Mouse (Mus musculus) embryonic fibroblast, embryonic 13.5 days (primary cell): ENCODE measurements at regions not wholly inside any gene's neighbourhood (a gene's known extent, or its start where the extent isn't known, plus 50 kb on each side); places are given as distances from the start of the nearest gene placed in this dataset.

Experiments used
- CTCF ChIP-seq: IDR thresholded peaks from 2 replicates; pipeline ENCODE4 v1.5.1; 2011; ENCODE audit warnings: mild to moderate bottlenecking, control low read depth, low read length, moderate library complexity, borderline replicate concordance; ENCODE audit not compliant: insufficient read depth
- POLR2A ChIP-seq: IDR thresholded peaks from 2 replicates; pipeline ENCODE4 v1.6.1; 2011; ENCODE audit warnings: low read depth, mild to moderate bottlenecking, control low read depth, low read length, moderate library complexity

DNA sequence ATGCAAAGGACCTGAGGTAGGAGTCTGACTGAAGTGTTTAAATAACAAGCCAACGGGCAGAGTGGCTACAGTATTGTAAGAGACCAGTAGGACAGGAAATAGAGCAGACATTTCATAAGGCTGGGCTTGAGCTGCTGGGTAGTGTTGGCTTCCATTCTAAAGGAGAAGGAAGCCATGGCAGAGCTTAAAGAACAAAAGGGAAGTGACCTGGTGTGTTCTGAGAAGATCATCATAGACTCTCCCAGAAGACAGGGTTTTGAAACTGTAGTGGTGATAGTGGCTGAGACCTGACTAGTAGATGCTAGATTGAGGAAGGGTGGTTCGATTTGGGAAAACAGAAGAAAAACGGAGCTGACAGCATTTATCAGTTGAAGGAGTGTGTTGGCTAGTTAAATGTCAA is 514.1 kb upstream of the Zfp462 start:
- TF ChIP-seq CTCF (no peak), POLR2A (no peak)
